32 mouse cellular contexts compared by ENCODE assay signal in genomic region chr1:171185655-171186054, GRCm38 (mm10). TPM values are rescaled to one million over a fixed set of nuclear protein-coding genes. Genes with fewer than 3 reads are reported as not detected.
DNase-seq lines count a peak whose midpoint lies in the region; ATAC-seq and TF ChIP-seq lines count a peak whose summit lies in the region.
"Had no signal": no experiment of that assay in that cellular context is flagged by ENCODE, and none has a peak within 500 bp of the region (broad histone marks: within the 10 kb centered on the region; RNA-seq: fewer than 3 reads in every experiment).

No protein-coding gene starts in this region.

- 57% methylated on average over 8 of the region's 8 CpGs for WGBS in heart, embryonic 10.5 days
- 53% methylated on average over 8 of the region's 8 CpGs for WGBS in intestine, embryonic 14.5 days
- 75% methylated on average over 8 of the region's 8 CpGs for WGBS in intestine, postnatal 0 days
- WGBS in neural tube, embryonic 14.5 days = 56% methylated on average over 8 of the region's 8 CpGs

- H3K27ac ChIP-seq in heart, embryonic 10.5 days = 0 out of 2 replicates have a peak overlapping the region, but pooled peaks have one; percentile 56
- no peak overlapping the region for H3K27ac ChIP-seq in intestine, embryonic 14.5 days (ENCODE audit: low read depth)
- H3K27ac ChIP-seq in intestine, postnatal 0 days (ENCODE audit: low read depth, low read length) = no peak overlapping the region
- no peak overlapping the region for H3K27ac ChIP-seq in neural tube, embryonic 14.5 days (ENCODE audit: low read depth, low read length)
- H3K27ac ChIP-seq: embryonic facial prominence, embryonic 15.5 days; forebrain, embryonic 15.5 days; hindbrain, embryonic 12.5 days; layer of hippocampus, adult 2 months; midbrain, embryonic 13.5 days; stomach, postnatal 0 days had no signal

- peak overlapping the region; percentile 15; the same call in 1 of the 2 replicates for H3K4me2 ChIP-seq in intestine, embryonic 14.5 days (ENCODE audit: low read length)
- H3K4me2 ChIP-seq in intestine, postnatal 0 days (replicated peaks; ENCODE audit: low read depth) = no peak overlapping the region
- no peak overlapping the region for H3K4me2 ChIP-seq in neural tube, embryonic 14.5 days (ENCODE audit: low read depth, low read length)
- H3K4me2 ChIP-seq: embryonic facial prominence, embryonic 15.5 days; forebrain, embryonic 15.5 days; heart, embryonic 11.5 days; hindbrain, embryonic 12.5 days; midbrain, embryonic 13.5 days had no signal

- no peak overlapping the region for H3K9ac ChIP-seq in intestine, embryonic 14.5 days (ENCODE audit: low read length)
- no peak overlapping the region for H3K9ac ChIP-seq in intestine, postnatal 0 days (ENCODE audit: low read depth, low read length)
- no peak overlapping the region for H3K9ac ChIP-seq in neural tube, embryonic 14.5 days (replicated peaks; ENCODE audit: low read depth, low read length)
- H3K9ac ChIP-seq: embryonic facial prominence, embryonic 15.5 days; forebrain, embryonic 15.5 days; hindbrain, embryonic 12.5 days; midbrain, embryonic 13.5 days had no signal

- no peak for DNase-seq in heart, embryonic 10.5 days (ENCODE audit: low spot score)
- DNase-seq in heart, adult 18-20 months = no peak
- no peak for DNase-seq in intestine, embryonic 14.5 days (ENCODE audit: low spot score)
- peak; percentile 14 for DNase-seq in brain, adult 2 months (ENCODE audit: low read depth, low spot score)
- DNase-seq in embryo, embryonic 10 days (ENCODE audit: low spot score) = no peak
- DNase-seq: adrenal gland, adult 8-10 months; B cell, adult 2 months; cerebellum, adult 2 months; cerebellum, postnatal 25 days; embryo, embryonic 11 days; gastrocnemius, postnatal 14 days; kidney, adult 8-10 months; kidney, postnatal 14 days; thymus, adult 2 months; thymus, postnatal 4 days had no signal

- H3K9me3 ChIP-seq in heart, embryonic 10.5 days = no peaks in the 10 kb centered on the region
- no peaks in the 10 kb centered on the region for H3K9me3 ChIP-seq in intestine, embryonic 14.5 days (ENCODE audit: control insufficient read depth, low read length)
- no peaks in the 10 kb centered on the region for H3K9me3 ChIP-seq in intestine, postnatal 0 days (ENCODE audit: control insufficient read depth)
- H3K9me3 ChIP-seq in neural tube, embryonic 14.5 days (ENCODE audit: control insufficient read depth, low read length) = no peaks in the 10 kb centered on the region
- H3K9me3 ChIP-seq: embryonic facial prominence, embryonic 15.5 days; forebrain, embryonic 15.5 days; hindbrain, embryonic 12.5 days; midbrain, embryonic 13.5 days had no signal

- H3K4me3 ChIP-seq in heart, embryonic 10.5 days = no peak overlapping the region
- no peak overlapping the region for H3K4me3 ChIP-seq in intestine, embryonic 14.5 days (ENCODE audit: low read depth, low read length)
- no peak overlapping the region for H3K4me3 ChIP-seq in intestine, postnatal 0 days (ENCODE audit: low read depth, low read length)
- no peak overlapping the region for H3K4me3 ChIP-seq in neural tube, embryonic 14.5 days (ENCODE audit: low read depth, low read length)
- H3K4me3 ChIP-seq: embryonic facial prominence, embryonic 15.5 days; forebrain, embryonic 15.5 days; hindbrain, embryonic 12.5 days; layer of hippocampus, adult 2 months; midbrain, embryonic 13.5 days had no signal

- no peak for TF ChIP-seq CTCF in intestine, postnatal 0 days (IDR thresholded peaks at IDR 0.05; ENCODE audit: low read depth)

- H3K36me3 ChIP-seq in heart, embryonic 10.5 days = no peaks in the 10 kb centered on the region
- H3K36me3 ChIP-seq in intestine, embryonic 14.5 days (ENCODE audit: control insufficient read depth, insufficient read depth, low read length) = no peaks in the 10 kb centered on the region
- H3K36me3 ChIP-seq in intestine, postnatal 0 days (ENCODE audit: control insufficient read depth, insufficient read depth) = no peaks in the 10 kb centered on the region
- no peaks in the 10 kb centered on the region for H3K36me3 ChIP-seq in neural tube, embryonic 14.5 days (ENCODE audit: control insufficient read depth, insufficient read depth, low read length)
- H3K36me3 ChIP-seq: embryonic facial prominence, embryonic 15.5 days; forebrain, embryonic 15.5 days; hindbrain, embryonic 12.5 days; midbrain, embryonic 13.5 days had no signal

- ATAC-seq in intestine, embryonic 14.5 days (replicated peaks; ENCODE audit: low FRiP score, low TSS enrichment, low read depth) = no peak
- no peak for ATAC-seq in intestine, postnatal 0 days
- peak; percentile 45; the same call in 1 of the 2 replicates for ATAC-seq in neural tube, embryonic 14.5 days (ENCODE audit: low read depth)
- ATAC-seq: forebrain, embryonic 15.5 days; inflammation-experienced regulatory T-cells, adult 6 months; lung, postnatal 0 days; midbrain, embryonic 13.5 days had no signal

- H3K27me3 ChIP-seq in heart, embryonic 10.5 days (ENCODE audit: insufficient read depth, poor library complexity, severe bottlenecking) = peaks cover under 1% of the 10 kb centered on the region; the same call in 1 of the 2 replicates
- no peaks in the 10 kb centered on the region for H3K27me3 ChIP-seq in intestine, embryonic 14.5 days (replicated peaks; ENCODE audit: control insufficient read depth, insufficient read depth, low read length)
- no peaks in the 10 kb centered on the region for H3K27me3 ChIP-seq in intestine, postnatal 0 days (replicated peaks; ENCODE audit: control insufficient read depth, insufficient read depth, low read length)
- no peaks in the 10 kb centered on the region for H3K27me3 ChIP-seq in neural tube, embryonic 14.5 days (ENCODE audit: control insufficient read depth, insufficient read depth, low read length)
- H3K27me3 ChIP-seq: CH12.LX; embryonic facial prominence, embryonic 15.5 days; forebrain, embryonic 15.5 days had no signal

- peaks cover 51% of the 10 kb centered on the region for H3K4me1 ChIP-seq in heart, embryonic 10.5 days
- peaks cover 29% of the 10 kb centered on the region for H3K4me1 ChIP-seq in intestine, embryonic 14.5 days (replicated peaks; ENCODE audit: control insufficient read depth, insufficient read depth, low read length)
- peaks cover 5% of the 10 kb centered on the region; the same call in 1 of the 2 replicates for H3K4me1 ChIP-seq in intestine, postnatal 0 days (replicated peaks; ENCODE audit: control insufficient read depth, insufficient read depth, low read length)
- peaks cover 10% of the 10 kb centered on the region; the same call in 1 of the 2 replicates for H3K4me1 ChIP-seq in neural tube, embryonic 14.5 days (ENCODE audit: control insufficient read depth, insufficient read depth, low read length)

RNA-seq across cellular contexts. Expression of gene Pcp4l1, which starts 10.4 kb away (rescaled TPM):
- 18.0 and 24.4 TPM in 2 replicates for polyA plus RNA-seq in heart, embryonic 10.5 days (2016; fragmentation: Nextera tagmentation; extraction: Ambion mirVana)
- total RNA-seq in heart, adult 18-20 months (2021) = 100 to 1,000 TPM; 196 to 272 TPM
- 21.9 and 29.2 TPM in 2 replicates for polyA plus RNA-seq in intestine, embryonic 14.5 days (2014; fragmentation: Nextera tagmentation; extraction: Ambion mirVana)
- polyA plus RNA-seq in intestine, postnatal 0 days (2015; fragmentation: Nextera tagmentation; extraction: Ambion mirVana) = 29.1 and 29.9 TPM in 2 replicates
- polyA plus RNA-seq in neural tube, embryonic 14.5 days (2014; fragmentation: Nextera tagmentation; extraction: Ambion mirVana) = 31.8 and 41.6 TPM in 2 replicates
- total RNA-seq: CH12.LX, MEL had no signal
- polyA plus RNA-seq: inflammation-experienced regulatory T-cells, adult 6 months had no signal

RNA-seq across cellular contexts. Expression of gene Nr1i3, which starts 28.1 kb away (rescaled TPM):
- 0.14 and 0.28 TPM in 2 replicates for polyA plus RNA-seq in heart, embryonic 10.5 days (2016; fragmentation: Nextera tagmentation; extraction: Ambion mirVana)
- not detected for total RNA-seq in heart, adult 18-20 months (2021)
- 0.55 and 1.7 TPM in 2 replicates for polyA plus RNA-seq in intestine, embryonic 14.5 days (2014; fragmentation: Nextera tagmentation; extraction: Ambion mirVana)
- polyA plus RNA-seq in intestine, postnatal 0 days (2015; fragmentation: Nextera tagmentation; extraction: Ambion mirVana) = 30.9 and 38.9 TPM in 2 replicates
- 0.20 and 0.32 TPM in 2 replicates for polyA plus RNA-seq in neural tube, embryonic 14.5 days (2014; fragmentation: Nextera tagmentation; extraction: Ambion mirVana)
- total RNA-seq: gastrocnemius, postnatal 14 days; left cerebral cortex, postnatal 10 days; neutrophil, adult 5-6 weeks had no signal

RNA-seq across cellular contexts. Expression of gene Mpz, which starts 35.1 kb away (rescaled TPM):
- 0.06 and 0.14 TPM in 2 replicates for polyA plus RNA-seq in heart, embryonic 10.5 days (2016; fragmentation: Nextera tagmentation; extraction: Ambion mirVana)
- under 1 TPM; 0.55 to 0.75 TPM for total RNA-seq in heart, adult 18-20 months (2021)
- 0.48 and 0.49 TPM in 2 replicates for polyA plus RNA-seq in intestine, embryonic 14.5 days (2014; fragmentation: Nextera tagmentation; extraction: Ambion mirVana)
- 0.80 and 1.1 TPM in 2 replicates for polyA plus RNA-seq in intestine, postnatal 0 days (2015; fragmentation: Nextera tagmentation; extraction: Ambion mirVana)
- polyA plus RNA-seq in neural tube, embryonic 14.5 days (2014; fragmentation: Nextera tagmentation; extraction: Ambion mirVana) = 11.8 TPM in 1 of 2 replicates, not detected in the other
- total RNA-seq: layer of hippocampus, adult 2 months; layer of hippocampus, postnatal 25 days; left cerebral cortex, postnatal 10 days; megakaryocyte progenitor cell, adult 5-6 weeks; MEL; neutrophil, adult 5-6 weeks had no signal
- polyA plus RNA-seq: heart, embryonic 11.5 days; inflammation-experienced regulatory T-cells, adult 6 months had no signal

RNA-seq across cellular contexts. Expression of gene Sdhc, which starts 35.3 kb away (rescaled TPM):
- 361 and 463 TPM in 2 replicates for polyA plus RNA-seq in heart, embryonic 10.5 days (2016; fragmentation: Nextera tagmentation; extraction: Ambion mirVana)
- 1,000 to 10,000 TPM; 1,188 to 1,220 TPM for total RNA-seq in heart, adult 18-20 months (2021)
- 341 and 347 TPM in 2 replicates for polyA plus RNA-seq in intestine, embryonic 14.5 days (2014; fragmentation: Nextera tagmentation; extraction: Ambion mirVana)
- 439 and 453 TPM in 2 replicates for polyA plus RNA-seq in intestine, postnatal 0 days (2015; fragmentation: Nextera tagmentation; extraction: Ambion mirVana)
- 297 and 334 TPM in 2 replicates for polyA plus RNA-seq in neural tube, embryonic 14.5 days (2014; fragmentation: Nextera tagmentation; extraction: Ambion mirVana)

RNA-seq across cellular contexts. Expression of gene Tomm40l, which starts 36.7 kb away (rescaled TPM):
- polyA plus RNA-seq in heart, embryonic 10.5 days (2016; fragmentation: Nextera tagmentation; extraction: Ambion mirVana) = 41.8 and 53.7 TPM in 2 replicates
- 10 to 100 TPM; 89.6 to 92.9 TPM for total RNA-seq in heart, adult 18-20 months (2021)
- 27.2 and 31.5 TPM in 2 replicates for polyA plus RNA-seq in intestine, embryonic 14.5 days (2014; fragmentation: Nextera tagmentation; extraction: Ambion mirVana)
- polyA plus RNA-seq in intestine, postnatal 0 days (2015; fragmentation: Nextera tagmentation; extraction: Ambion mirVana) = 14.7 and 16.5 TPM in 2 replicates
- 41.5 and 45.5 TPM in 2 replicates for polyA plus RNA-seq in neural tube, embryonic 14.5 days (2014; fragmentation: Nextera tagmentation; extraction: Ambion mirVana)

Comparison
In these comparisons a context has a peak if more than half of its experiments do, and no peak if none do; other contexts are left out.
1. RNA of gene Nr1i3, which starts 28.1 kb away (polyA plus RNA-seq): 30.9 to 38.9 TPM in intestine, postnatal 0 days; 0.55 to 1.7 TPM in intestine, embryonic 14.5 days, 0.20 to 0.32 TPM in neural tube, embryonic 14.5 days and 0.14 to 0.28 TPM in heart, embryonic 10.5 days; every median in the first group is over 10 times any median in the second.